Mouse (Mus musculus): ENCODE data around the gene Olfr171. TPM values are rescaled to one million over a fixed set of nuclear protein-coding genes. Genes with fewer than 3 reads are reported as not detected.
"Not testable (repeated sequence)": the region's sequence is repeated elsewhere in the genome, so short reads cannot be mapped to it uniquely, and the experiment has no call there.

Olfr171 gene
- polyA plus RNA-seq (2012; rRNA removed): not detected in 2 replicates

- no peak for DNase-seq
- Histone ChIP-seq H3K27me3 (ENCODE audit: control insufficient read depth, insufficient read depth, low read length) (no peaks in the 10 kb centered on the region), H3K36me3 (ENCODE audit: control insufficient read depth, insufficient read depth, low read length) (no peaks in the 10 kb centered on the region), H3K4me3 (ENCODE audit: control insufficient read depth, insufficient read depth, low read length) (no peak within 1 kb of the TSS), H3K4me1 (replicated peaks; ENCODE audit: control insufficient read depth, insufficient read depth, low read length) (no peaks in the 10 kb centered on the region), H3K27ac (ENCODE audit: control insufficient read depth, insufficient read depth, low read length) (no peak within 1 kb of the TSS)
- 95% methylated on average over 1 of the region's 1 CpGs for WGBS
- TF ChIP-seq POLR2A (IDR thresholded peaks at IDR 0.05; ENCODE audit: control insufficient read depth, extremely low read depth, insufficient read depth, low read length, poor library complexity) (no peak), CTCF (IDR thresholded peaks at IDR 0.05; ENCODE audit: borderline replicate concordance, control insufficient read depth, extremely low read depth, insufficient read depth, low read length, poor library complexity) (no peak)
Measured at GRCm38 (mm10) chr16:19629816-19630215, at the start of gene Olfr171. Olfr171 (minus strand) TSS chr16:19629916.

- WGBS: 84% methylated on average over 2 of the region's 2 CpGs
- no peaks in the 10 kb centered on the region for H3K27me3 ChIP-seq (ENCODE audit: control insufficient read depth, insufficient read depth, low read length)
- TF ChIP-seq CTCF (IDR thresholded peaks at IDR 0.05; ENCODE audit: borderline replicate concordance, control insufficient read depth, extremely low read depth, insufficient read depth, low read length, poor library complexity) (no peak), POLR2A (IDR thresholded peaks at IDR 0.05; ENCODE audit: control insufficient read depth, extremely low read depth, insufficient read depth, low read length, poor library complexity) (no peak)
- H3K4me3 ChIP-seq (ENCODE audit: control insufficient read depth, insufficient read depth, low read length): no peak overlapping the region
- no peaks in the 10 kb centered on the region for H3K36me3 ChIP-seq (ENCODE audit: control insufficient read depth, insufficient read depth, low read length)
- no peaks in the 10 kb centered on the region for H3K4me1 ChIP-seq (replicated peaks; ENCODE audit: control insufficient read depth, insufficient read depth, low read length)
- H3K27ac ChIP-seq (ENCODE audit: control insufficient read depth, insufficient read depth, low read length): no peak overlapping the region
- no peak for DNase-seq
Measured at GRCm38 (mm10) chr16:19670768-19671357, 41.1 kb upstream of the Olfr171 start.

GRCm38 (mm10) chr16:19666312-19666711 is 36.6 kb upstream of the Olfr171 start:
- Histone ChIP-seq H3K27ac (ENCODE audit: control insufficient read depth, insufficient read depth, low read length) (no peak overlapping the region), H3K4me3 (ENCODE audit: control insufficient read depth, insufficient read depth, low read length) (no peak overlapping the region), H3K27me3 (ENCODE audit: control insufficient read depth, insufficient read depth, low read length) (no peaks in the 10 kb centered on the region), H3K36me3 (ENCODE audit: control insufficient read depth, insufficient read depth, low read length) (no peaks in the 10 kb centered on the region), H3K4me1 (replicated peaks; ENCODE audit: control insufficient read depth, insufficient read depth, low read length) (no peaks in the 10 kb centered on the region)
- WGBS: 30% methylated on average over 1 of the region's 1 CpGs
- no peak for DNase-seq
- TF ChIP-seq CTCF (IDR thresholded peaks at IDR 0.05; ENCODE audit: borderline replicate concordance, control insufficient read depth, extremely low read depth, insufficient read depth, low read length, poor library complexity) (no peak), POLR2A (IDR thresholded peaks at IDR 0.05; ENCODE audit: control insufficient read depth, extremely low read depth, insufficient read depth, low read length, poor library complexity) (no peak)

- H3K36me3 ChIP-seq (ENCODE audit: control insufficient read depth, insufficient read depth, low read length); DNase-seq; H3K27ac ChIP-seq (ENCODE audit: control insufficient read depth, insufficient read depth, low read length); H3K4me3 ChIP-seq (ENCODE audit: control insufficient read depth, insufficient read depth, low read length); H3K27me3 ChIP-seq (ENCODE audit: control insufficient read depth, insufficient read depth, low read length); H3K4me1 ChIP-seq (replicated peaks; ENCODE audit: control insufficient read depth, insufficient read depth, low read length): not testable (repeated sequence)
- WGBS: 95% methylated on average over 2 of the region's 2 CpGs
Measured at GRCm38 (mm10) chr16:19611782-19612181, 17.9 kb downstream of the Olfr171 start, which contains the start of gene Olfr170. Olfr170 (minus strand) TSS chr16:19611882.

GRCm38 (mm10) chr16:19603166-19603565 is 26.6 kb downstream of the Olfr171 start:
- 36% methylated on average over 2 of the region's 2 CpGs for WGBS

More at GRCm38 (mm10) chr16:19603166-19603565, 26.6 kb downstream of the Olfr171 start:
- no peaks in the 10 kb centered on the region for H3K4me1 ChIP-seq (replicated peaks; ENCODE audit: control insufficient read depth, insufficient read depth, low read length)
- no peak overlapping the region for H3K27ac ChIP-seq (ENCODE audit: control insufficient read depth, insufficient read depth, low read length)
- TF ChIP-seq CTCF (IDR thresholded peaks at IDR 0.05; ENCODE audit: borderline replicate concordance, control insufficient read depth, extremely low read depth, insufficient read depth, low read length, poor library complexity) (no peak), POLR2A (IDR thresholded peaks at IDR 0.05; ENCODE audit: control insufficient read depth, extremely low read depth, insufficient read depth, low read length, poor library complexity) (no peak)
- no peak for DNase-seq
- H3K27me3 ChIP-seq (ENCODE audit: control insufficient read depth, insufficient read depth, low read length): no peaks in the 10 kb centered on the region
- H3K4me3 ChIP-seq (ENCODE audit: control insufficient read depth, insufficient read depth, low read length): no peak overlapping the region
- no peaks in the 10 kb centered on the region for H3K36me3 ChIP-seq (ENCODE audit: control insufficient read depth, insufficient read depth, low read length)

Other genes with a start within 250 kb of the Olfr171 start
- gene Olfr165, start 206.8 kb downstream of the Olfr171 start, polyA plus RNA-seq (2012; rRNA removed): not detected in 2 replicates
- gene Olfr166, start 146.2 kb downstream of the Olfr171 start, polyA plus RNA-seq (2012; rRNA removed): not detected in 2 replicates
- not detected in 2 replicates for gene Olfr167, start 107.7 kb downstream of the Olfr171 start, polyA plus RNA-seq (2012; rRNA removed)
- not detected in 2 replicates for gene Olfr168, start 94.4 kb downstream of the Olfr171 start, polyA plus RNA-seq (2012; rRNA removed)
- not detected in 2 replicates for gene Olfr169, start 58.1 kb downstream of the Olfr171 start, polyA plus RNA-seq (2012; rRNA removed)
- gene Olfr170, start 18.0 kb downstream of the Olfr171 start, polyA plus RNA-seq (2012; rRNA removed): not detected in 2 replicates
- gene Lamp3, start 76.5 kb upstream of the Olfr171 start, polyA plus RNA-seq (2012; rRNA removed): 0.05 and 0.16 TPM in 2 replicates
- gene B3gnt5, start 130.3 kb upstream of the Olfr171 start, polyA plus RNA-seq (2012; rRNA removed): 2.0 and 2.1 TPM in 2 replicates

All from thymus, adult 2 months (tissue).